Mouse (Mus musculus): ENCODE results near the gene Plekha4. TPM values are rescaled to one million over a fixed set of nuclear protein-coding genes. Genes with fewer than 3 reads are reported as not detected.
"Not testable (repeated sequence)": the region's sequence is repeated elsewhere in the genome, so short reads cannot be mapped to it uniquely, and the experiment has no call there.

The Plekha4 gene
- 0.70 and 0.96 TPM in 2 replicates for polyA plus RNA-seq (2016; fragmentation: Nextera tagmentation; extraction: Ambion mirVana)

- H3K27me3 ChIP-seq, result 0 out of 2 replicates have a peak, but pooled peaks cover 8% of the 10 kb centered on the region
- H3K4me2 ChIP-seq (replicated peaks), result peak within 1 kb of the TSS; percentile 83
- H3K27ac ChIP-seq (replicated peaks), result peak within 1 kb of the TSS; percentile 71
- H3K4me3 ChIP-seq, result peak within 1 kb of the TSS; percentile 64
- H3K9ac ChIP-seq (replicated peaks), result peak within 1 kb of the TSS; percentile 83
- WGBS, result under 1% methylated on average over 54 of the region's 54 CpGs
- H3K4me1 ChIP-seq, result peaks cover 20% of the 10 kb centered on the region
- no peaks in the 10 kb centered on the region for H3K9me3 ChIP-seq
- peak; percentile 85 for ATAC-seq (ENCODE audit: low FRiP score, low read depth)
- no peaks in the 10 kb centered on the region for H3K36me3 ChIP-seq
Measured at GRCm38 (mm10) chr7:45525809-45526473, at the start of gene Plekha4, which contains the start of gene Ppp1r15a. Gene Plekha4, plus strand, starts transcription at chr7:45526330. Gene Ppp1r15a, minus strand, starts transcription at chr7:45526268.

- Histone ChIP-seq H3K4me1 (no peaks in the 10 kb centered on the region), H3K4me2 (replicated peaks) (no peak overlapping the region), H3K4me3 (no peak overlapping the region), H3K36me3 (no peaks in the 10 kb centered on the region), H3K9me3 (no peaks in the 10 kb centered on the region), H3K9ac (replicated peaks) (no peak overlapping the region), H3K27me3 (no peaks in the 10 kb centered on the region), H3K27ac (replicated peaks) (no peak overlapping the region)
- ATAC-seq (ENCODE audit: low FRiP score, low read depth), result no peak
- 60% methylated on average over 1 of the region's 1 CpGs for WGBS
Measured at GRCm38 (mm10) chr7:45476453-45476852, 49.7 kb upstream of the Plekha4 start.

- no peaks in the 10 kb centered on the region for H3K36me3 ChIP-seq
- H3K4me3 ChIP-seq, result no peak overlapping the region
- no peaks in the 10 kb centered on the region for H3K4me1 ChIP-seq
- H3K4me2 ChIP-seq (replicated peaks), result no peak overlapping the region
- WGBS, result 14% methylated on average over 3 of the region's 3 CpGs
- no peaks in the 10 kb centered on the region for H3K9me3 ChIP-seq
- no peak overlapping the region for H3K9ac ChIP-seq (replicated peaks)
- peak; percentile 30; the same call in 1 of the 2 replicates for ATAC-seq (ENCODE audit: low FRiP score, low read depth)
- H3K27me3 ChIP-seq, result no peaks in the 10 kb centered on the region
- H3K27ac ChIP-seq (replicated peaks), result no peak overlapping the region
Measured at GRCm38 (mm10) chr7:45477003-45477402, 49.1 kb upstream of the Plekha4 start.

- Histone ChIP-seq H3K4me1 (no peaks in the 10 kb centered on the region), H3K27me3 (no peaks in the 10 kb centered on the region)
- 93% methylated on average over 7 of the region's 7 CpGs for WGBS
Measured at GRCm38 (mm10) chr7:45478774-45479173, 47.4 kb upstream of the Plekha4 start.

GRCm38 (mm10) chr7:45480310-45480709 is 45.8 kb upstream of the Plekha4 start:
- 82% methylated on average over 3 of the region's 4 CpGs for WGBS
- not testable (repeated sequence) for H3K4me2 ChIP-seq (replicated peaks); H3K4me1 ChIP-seq; H3K9ac ChIP-seq (replicated peaks); H3K9me3 ChIP-seq; H3K27me3 ChIP-seq; H3K36me3 ChIP-seq; ATAC-seq (ENCODE audit: low FRiP score, low read depth); H3K27ac ChIP-seq (replicated peaks); H3K4me3 ChIP-seq

More at GRCm38 (mm10) chr7:45478774-45479173, 47.4 kb upstream of the Plekha4 start:
- no peak for ATAC-seq (ENCODE audit: low FRiP score, low read depth)
- Histone ChIP-seq H3K9ac (replicated peaks) (no peak overlapping the region), H3K27ac (replicated peaks) (no peak overlapping the region), H3K4me2 (replicated peaks) (no peak overlapping the region), H3K9me3 (no peaks in the 10 kb centered on the region), H3K4me3 (no peak overlapping the region), H3K36me3 (no peaks in the 10 kb centered on the region)

DNA sequence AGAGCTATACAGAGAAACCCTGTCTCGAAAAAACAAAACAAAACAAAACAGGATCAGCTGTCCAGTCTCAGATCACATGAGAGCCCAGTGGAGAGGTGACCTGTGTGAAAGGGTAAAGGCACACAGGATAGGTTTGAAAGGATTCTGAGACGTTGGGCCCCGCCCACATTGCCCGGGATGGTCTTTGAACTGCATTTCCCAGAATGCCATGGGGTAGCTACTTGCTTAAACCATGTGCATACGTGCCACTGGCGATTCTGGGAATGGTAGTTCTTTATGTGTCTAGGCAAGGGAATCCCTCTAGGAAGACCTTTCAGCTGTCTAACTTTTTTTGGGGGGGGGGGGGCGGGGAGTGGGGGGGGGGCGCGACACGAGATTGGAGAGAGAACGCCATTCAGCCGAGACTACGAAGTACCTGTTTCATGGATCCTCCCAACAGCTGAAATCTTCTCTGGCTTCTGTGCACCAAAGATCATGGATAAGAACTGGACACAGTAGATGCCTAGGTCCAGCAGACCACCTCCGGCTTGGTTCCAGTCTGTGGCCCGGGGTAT is 44.7 kb upstream of the Plekha4 start, which contains the start of gene Tulp2:
Gene Tulp2 (plus strand): TSS at position 504 of the 554 bp plus-strand sequence.
- Histone ChIP-seq H3K27me3 (no peaks in the 10 kb centered on the region), H3K9ac (replicated peaks) (no peak within 1 kb of the TSS), H3K27ac (replicated peaks) (no peak within 1 kb of the TSS), H3K9me3 (no peaks in the 10 kb centered on the region), H3K36me3 (no peaks in the 10 kb centered on the region), H3K4me2 (replicated peaks) (no peak within 1 kb of the TSS), H3K4me1 (no peaks in the 10 kb centered on the region), H3K4me3 (no peak within 1 kb of the TSS)
- whole genome bisulfite sequencing, result 48% methylated on average over 15 of the region's 15 CpGs
- peak; percentile 54 for ATAC-seq (ENCODE audit: low FRiP score, low read depth)

DNA sequence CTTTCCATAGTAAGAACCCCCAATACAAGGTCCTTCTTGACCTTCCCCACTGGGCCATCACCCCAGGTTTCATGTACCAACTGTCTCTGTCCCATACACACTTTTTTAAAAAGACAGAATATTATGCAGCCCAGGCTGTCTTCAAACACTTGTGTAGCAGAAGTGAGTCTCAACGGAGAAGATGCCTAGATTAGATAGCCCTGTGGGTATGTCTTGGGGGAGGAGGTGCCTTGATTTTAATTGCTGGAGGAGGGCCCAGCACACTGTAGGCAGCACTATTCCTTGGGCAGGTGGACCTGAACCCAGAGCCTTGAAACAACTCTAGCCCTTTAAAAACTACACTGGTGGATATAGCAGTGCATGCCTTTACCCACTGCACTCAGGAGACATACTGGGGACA is 44.0 kb upstream of the Plekha4 start:
- H3K27me3 ChIP-seq, result no peaks in the 10 kb centered on the region
- H3K9ac ChIP-seq (replicated peaks), result no peak overlapping the region
- ATAC-seq (ENCODE audit: low FRiP score, low read depth), result no peak
- no peak overlapping the region for H3K27ac ChIP-seq (replicated peaks)
- H3K4me2 ChIP-seq (replicated peaks), result no peak overlapping the region
- H3K4me1 ChIP-seq, result no peaks in the 10 kb centered on the region
- 94% methylated on average over 1 of the region's 1 CpGs for WGBS
- no peak overlapping the region for H3K4me3 ChIP-seq
- H3K36me3 ChIP-seq, result no peaks in the 10 kb centered on the region
- H3K9me3 ChIP-seq, result no peaks in the 10 kb centered on the region

DNA sequence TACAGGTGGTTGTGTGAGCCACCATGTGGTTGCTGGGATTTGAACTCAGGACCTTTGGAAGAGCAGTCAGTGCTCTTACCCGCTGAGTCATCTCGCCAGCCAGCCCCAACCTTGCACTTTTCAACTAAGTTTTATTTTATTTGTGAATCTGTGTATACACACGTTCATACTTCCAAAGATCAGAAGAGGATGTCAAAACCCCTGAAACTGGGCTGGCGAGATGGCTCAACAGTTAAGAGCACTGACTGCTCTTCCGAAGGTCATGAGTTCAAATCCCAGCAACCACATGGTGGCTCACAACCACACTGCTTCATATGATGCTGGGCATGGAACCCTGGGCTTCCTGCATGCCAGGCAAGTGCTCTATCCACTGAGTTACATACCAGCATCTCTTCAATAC is 41.1 kb upstream of the Plekha4 start:
- not testable (repeated sequence) for H3K27me3 ChIP-seq; H3K9ac ChIP-seq (replicated peaks); H3K9me3 ChIP-seq; H3K27ac ChIP-seq (replicated peaks); H3K36me3 ChIP-seq; ATAC-seq (ENCODE audit: low FRiP score, low read depth); H3K4me3 ChIP-seq; H3K4me1 ChIP-seq; H3K4me2 ChIP-seq (replicated peaks)
- over 99% methylated on average over 5 of the region's 5 CpGs for WGBS

GRCm38 (mm10) chr7:45486158-45486557 is 40.0 kb upstream of the Plekha4 start:
- ATAC-seq (ENCODE audit: low FRiP score, low read depth), result no peak
- 83% methylated on average over 7 of the region's 7 CpGs for WGBS
- Histone ChIP-seq H3K9me3 (no peaks in the 10 kb centered on the region), H3K9ac (replicated peaks) (no peak overlapping the region), H3K27ac (replicated peaks) (no peak overlapping the region), H3K4me2 (replicated peaks) (no peak overlapping the region), H3K4me1 (peaks cover 13% of the 10 kb centered on the region; the same call in 1 of the 2 replicates), H3K36me3 (no peaks in the 10 kb centered on the region), H3K4me3 (no peak overlapping the region), H3K27me3 (no peaks in the 10 kb centered on the region)

DNA sequence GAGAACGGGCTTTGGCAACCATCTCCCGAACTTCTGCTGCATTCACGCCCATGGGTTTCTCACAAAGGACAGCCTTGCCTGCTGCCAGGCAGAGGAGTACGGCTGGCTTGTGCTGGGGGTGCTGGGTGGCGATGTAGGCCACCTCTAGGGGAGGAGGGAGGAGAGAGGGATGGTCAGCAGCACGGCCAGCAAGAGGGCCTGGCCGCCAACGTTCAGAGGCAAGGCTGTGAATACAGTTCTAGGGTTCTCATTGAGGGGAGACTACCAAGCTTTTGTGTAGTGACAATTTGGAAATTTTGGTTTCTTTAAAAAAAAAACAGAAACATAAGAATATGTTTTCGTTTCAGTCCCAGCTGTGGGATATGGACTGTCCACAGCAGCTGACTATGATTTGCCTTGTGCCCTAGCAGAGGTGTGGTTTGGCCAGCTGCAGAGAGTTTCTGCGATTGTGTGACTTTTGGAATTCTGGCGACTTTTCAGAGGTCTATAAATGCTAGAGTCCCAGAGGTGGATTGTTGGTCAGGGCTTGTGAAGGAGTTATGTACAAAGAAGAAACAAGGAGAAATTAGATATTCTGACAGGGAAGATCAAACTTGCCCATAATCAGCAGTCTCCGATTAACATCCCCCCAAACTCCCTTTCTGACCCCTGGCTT is 39.2 kb upstream of the Plekha4 start, which contains the start of gene Gm45808:
Gene Gm45808 (minus strand): TSS at position 51 of the 655 bp plus-strand sequence.
- H3K4me2 ChIP-seq (replicated peaks), result 0 out of 2 replicates have a peak within 1 kb of the TSS, but pooled peaks have one; percentile 66
- no peak within 1 kb of the TSS for H3K4me3 ChIP-seq
- ATAC-seq (ENCODE audit: low FRiP score, low read depth), result no peak
- no peaks in the 10 kb centered on the region for H3K9me3 ChIP-seq
- no peak within 1 kb of the TSS for H3K9ac ChIP-seq (replicated peaks)
- WGBS, result 84% methylated on average over 12 of the region's 12 CpGs
- H3K36me3 ChIP-seq, result no peaks in the 10 kb centered on the region
- H3K27ac ChIP-seq (replicated peaks), result no peak within 1 kb of the TSS
- no peaks in the 10 kb centered on the region for H3K27me3 ChIP-seq
- peaks cover 13% of the 10 kb centered on the region; the same call in 1 of the 2 replicates for H3K4me1 ChIP-seq

GRCm38 (mm10) chr7:45487861-45488292 is 38.3 kb upstream of the Plekha4 start:
- peaks cover 13% of the 10 kb centered on the region; the same call in 1 of the 2 replicates for H3K4me1 ChIP-seq
- peak overlapping the region; percentile 63; the same call in 1 of the 2 replicates for H3K9ac ChIP-seq (replicated peaks)
- H3K27me3 ChIP-seq, result no peaks in the 10 kb centered on the region
- peak overlapping the region; percentile 62 for H3K27ac ChIP-seq (replicated peaks)
- H3K36me3 ChIP-seq, result peaks cover 3% of the 10 kb centered on the region; the same call in 1 of the 2 replicates
- ATAC-seq (ENCODE audit: low FRiP score, low read depth), result peak; percentile 56; the same call in 1 of the 2 replicates
- peak overlapping the region; percentile 48 for H3K4me3 ChIP-seq
- WGBS, result 9% methylated on average over 11 of the region's 11 CpGs
- no peaks in the 10 kb centered on the region for H3K9me3 ChIP-seq
- H3K4me2 ChIP-seq (replicated peaks), result peak overlapping the region; percentile 66

Measured in midbrain, embryonic 12.5 days (tissue).